Mouse (Mus musculus) midbrain, postnatal 0 days (tissue): ENCODE results near the gene Rab25. TPM values are rescaled to one million over a fixed set of nuclear protein-coding genes. Genes with fewer than 3 reads are reported as not detected.

ENCODE experiments used
- ATAC-seq: fragments of 200-750 bp; cut with Nextera tagmentation; 2 replicates; pipeline ENCODE4 v1.8.0; 2017; ENCODE audit warnings: moderate number of reproducible peaks, mild to moderate bottlenecking, moderate TSS enrichment, moderate library complexity; ENCODE audit not compliant: low FRiP score
- DNase-seq: peaks from one replicate; pipeline ENCODE4 v3.0.0-alpha.2; 2015; ENCODE audit warnings: low spot score
- H3K27ac ChIP-seq: fragments of 300-500 bp; sonication (generic); 2 replicates; pipeline ENCODE4 v1.5.1; 2014; ENCODE audit warnings: low read depth, mild to moderate bottlenecking, low read length, mixed read lengths
- H3K27me3 ChIP-seq: fragments of 300-500 bp; sonication (generic); 2 replicates; pipeline ENCODE4 v1.6.1; 2014; ENCODE audit warnings: low read length, control low read depth, mixed read lengths; ENCODE audit not compliant: insufficient read depth
- H3K36me3 ChIP-seq: fragments of 300-500 bp; sonication (generic); 2 replicates; pipeline ENCODE4 v1.6.1; 2014; ENCODE audit warnings: low read length, control low read depth, mixed read lengths; ENCODE audit not compliant: insufficient read depth
- H3K4me1 ChIP-seq: fragments of 300-500 bp; sonication (generic); 2 replicates; pipeline ENCODE4 v1.6.1; 2014; ENCODE audit warnings: mild to moderate bottlenecking, control low read depth, antibody characterized with exemption, low read length, mixed read lengths; ENCODE audit not compliant: insufficient read depth
- H3K4me2 ChIP-seq: fragments of 300-500 bp; sonication (generic); 2 replicates; pipeline ENCODE4 v1.6.1; 2014; ENCODE audit warnings: low read depth, mild to moderate bottlenecking, low read length, mixed read lengths; ENCODE audit not compliant: poor library complexity, severe bottlenecking
- H3K4me3 ChIP-seq: fragments of 300-500 bp; sonication (generic); 2 replicates; pipeline ENCODE4 v1.5.1; 2014; ENCODE audit warnings: low read depth, mild to moderate bottlenecking, low read length, moderate library complexity
- H3K9ac ChIP-seq: fragments of 300-500 bp; sonication (generic); replicated peaks from 2 replicates; pipeline ENCODE4 v1.6.1; 2014; ENCODE audit warnings: mild to moderate bottlenecking, low read length, moderate library complexity, mixed read lengths; ENCODE audit not compliant: poor library complexity, severe bottlenecking
- H3K9me3 ChIP-seq: fragments of 300-500 bp; sonication (generic); 2 replicates; pipeline ENCODE4 v1.6.1; 2016; ENCODE audit warnings: low read length, control low read depth
- CTCF ChIP-seq: IDR thresholded peaks from 2 replicates; pipeline ENCODE4 v1.5.1; 2016; ENCODE audit warnings: antibody characterized with exemption, mild to moderate bottlenecking
- WGBS: fragments of 180-500 bp; shearing (Covaris S2); extraction: QIAGEN DNeasy Blood & Tissue Kit; methylation state at CpG from one replicate; pipeline ENCODE4 v1.1.7; 2014; 5-methylcytosine and 5-hydroxymethylcytosine counted together
- polyA plus RNA-seq: library from polyadenylated mRNA; unstranded; fragments of >200 nt; fragmentation: Nextera tagmentation; extraction: Ambion mirVana; gene quantifications from 2 replicates; pipeline ENCODE4 v1.2.1, GENCODE M21; 2015
- total RNA-seq: library from RNA; depleted of rRNA; stranded (reverse); fragments of >200 nt; gene quantifications from 2 replicates; pipeline ENCODE4 v1.2.3, GENCODE M21; 2014

Gene Rab25
- total and polyA plus RNA-seq, 2 experiments from 2014 or later, result 0.46 to 0.60 TPM

DNA sequence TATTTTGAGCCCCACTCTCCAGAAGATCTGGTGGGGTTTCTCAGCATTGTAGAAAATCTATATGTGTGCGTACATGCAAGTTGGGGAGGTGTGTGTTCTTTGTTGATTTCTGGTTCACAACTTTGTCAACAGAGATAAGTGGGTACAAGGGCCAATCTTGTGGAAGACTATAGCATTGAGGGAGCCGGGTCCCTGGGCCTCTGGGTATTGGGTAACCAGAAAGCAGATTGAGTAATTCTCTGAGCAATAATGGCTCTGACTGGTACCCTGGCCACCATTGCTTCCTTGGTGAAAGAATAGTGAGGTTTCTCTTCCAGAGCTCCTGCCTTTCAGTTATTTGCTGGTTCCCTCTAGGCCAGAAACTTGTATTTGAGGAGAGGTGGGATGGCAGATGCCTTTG lies 21.0 kb upstream of the Rab25 start:
- ATAC-seq, result no peak
- Histone ChIP-seq H3K36me3 (peaks cover 52% of the 10 kb centered on the region), H3K4me2 (no peak overlapping the region), H3K27me3 (no peaks in the 10 kb centered on the region), H3K9ac (no peak overlapping the region), H3K4me3 (no peak overlapping the region), H3K9me3 (no peaks in the 10 kb centered on the region), H3K4me1 (no peaks in the 10 kb centered on the region), H3K27ac (no peak overlapping the region)
- DNase-seq, result no peak
- TF ChIP-seq CTCF, result no peak
- WGBS, result 96% methylated on average over 2 of the region's 2 CpGs

DNA sequence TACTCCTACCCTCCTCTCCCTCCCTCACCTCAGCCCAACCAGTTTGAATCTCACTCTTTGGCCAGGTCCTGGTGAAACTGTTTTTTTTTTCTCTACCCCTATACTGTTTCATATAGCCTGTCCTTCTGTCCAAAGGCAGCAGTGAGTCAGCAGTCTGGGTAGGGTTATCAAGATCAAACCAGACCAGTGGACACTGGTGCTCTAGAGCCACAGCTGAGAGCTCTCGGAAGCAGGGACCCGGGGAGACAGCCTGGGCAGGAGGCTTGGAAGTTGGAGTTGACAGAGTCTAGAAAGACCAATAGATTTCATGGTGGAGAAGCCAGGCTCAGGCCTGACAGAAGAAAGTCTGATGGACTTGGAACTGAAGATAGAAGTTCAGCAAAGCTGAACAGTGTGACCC lies 20.5 kb upstream of the Rab25 start:
- no peak for TF ChIP-seq CTCF
- no peaks in the 10 kb centered on the region for H3K27me3 ChIP-seq
- WGBS, result 100% methylated on average over 2 of the region's 2 CpGs

DNA sequence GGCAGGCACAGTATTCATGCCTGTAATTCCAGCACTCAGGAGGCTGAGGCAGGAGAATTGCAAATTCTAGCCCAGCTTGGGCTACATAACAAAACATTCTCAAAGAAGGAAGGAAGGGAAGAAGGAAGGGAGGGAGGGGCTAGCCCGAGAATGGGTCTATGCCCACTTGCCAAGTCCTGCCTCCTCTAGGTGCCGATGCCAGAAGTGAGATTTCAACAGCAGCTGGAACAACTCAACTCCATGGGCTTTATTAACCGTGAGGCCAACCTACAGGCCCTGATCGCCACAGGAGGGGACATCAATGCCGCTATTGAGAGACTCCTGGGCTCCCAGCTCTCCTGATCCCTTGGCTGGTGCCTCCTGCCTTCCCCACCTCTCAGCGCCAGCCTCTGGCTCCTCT lies 19.8 kb upstream of the Rab25 start:
- Histone ChIP-seq H3K27ac (no peak overlapping the region), H3K27me3 (no peaks in the 10 kb centered on the region), H3K4me3 (no peak overlapping the region), H3K36me3 (peaks cover 64% of the 10 kb centered on the region), H3K9ac (no peak overlapping the region), H3K4me1 (no peaks in the 10 kb centered on the region), H3K4me2 (no peak overlapping the region), H3K9me3 (no peaks in the 10 kb centered on the region)
- 92% methylated on average over 6 of the region's 6 CpGs for WGBS
- ATAC-seq (no peak), DNase-seq (no peak)
- TF ChIP-seq CTCF, result no peak

More for the DNA sequence above, 20.5 kb upstream of the Rab25 start:
- Histone ChIP-seq H3K4me3 (no peak overlapping the region), H3K36me3 (peaks cover 57% of the 10 kb centered on the region), H3K9ac (no peak overlapping the region), H3K4me2 (no peak overlapping the region), H3K4me1 (no peaks in the 10 kb centered on the region), H3K27ac (no peak overlapping the region), H3K9me3 (no peaks in the 10 kb centered on the region)
- no peak for ATAC-seq
- DNase-seq, result no peak

DNA sequence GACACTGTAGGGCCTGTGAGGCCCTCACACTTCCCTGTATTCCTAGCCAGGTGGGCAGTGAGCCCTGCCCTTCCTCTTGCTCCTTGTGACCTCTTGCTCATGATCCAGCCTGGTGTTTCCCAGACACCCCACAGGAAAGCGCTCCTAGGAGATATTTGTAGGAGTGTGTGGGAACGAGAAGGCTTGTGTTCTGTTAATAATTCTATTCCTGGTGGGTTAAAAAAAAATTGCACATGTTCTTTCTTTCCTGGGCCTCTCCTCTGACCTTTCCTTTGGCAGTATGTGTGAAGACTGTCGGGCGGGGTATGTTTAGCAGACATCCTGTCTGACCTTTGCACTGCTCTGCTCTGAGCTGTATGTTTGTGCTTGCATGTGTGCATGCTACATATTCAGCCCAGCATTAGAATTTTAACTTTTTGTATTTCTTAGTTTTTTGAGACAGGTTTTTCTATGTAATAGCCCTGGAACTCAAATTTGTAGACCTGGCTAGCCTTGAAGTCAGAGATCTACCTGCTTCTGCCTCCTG lies 18.5 kb upstream of the Rab25 start:
- ATAC-seq (no peak), DNase-seq (no peak)
- no peak overlapping the region for H3K4me2 ChIP-seq
- H3K36me3 ChIP-seq, result peaks cover 71% of the 10 kb centered on the region
- no peak overlapping the region for H3K9ac ChIP-seq
- no peaks in the 10 kb centered on the region for H3K4me1 ChIP-seq
- 95% methylated on average over 4 of the region's 4 CpGs for WGBS
- H3K9me3 ChIP-seq, result no peaks in the 10 kb centered on the region
- no peak overlapping the region for H3K27ac ChIP-seq
- no peak overlapping the region for H3K4me3 ChIP-seq
- H3K27me3 ChIP-seq, result no peaks in the 10 kb centered on the region
- no peak for TF ChIP-seq CTCF

DNA sequence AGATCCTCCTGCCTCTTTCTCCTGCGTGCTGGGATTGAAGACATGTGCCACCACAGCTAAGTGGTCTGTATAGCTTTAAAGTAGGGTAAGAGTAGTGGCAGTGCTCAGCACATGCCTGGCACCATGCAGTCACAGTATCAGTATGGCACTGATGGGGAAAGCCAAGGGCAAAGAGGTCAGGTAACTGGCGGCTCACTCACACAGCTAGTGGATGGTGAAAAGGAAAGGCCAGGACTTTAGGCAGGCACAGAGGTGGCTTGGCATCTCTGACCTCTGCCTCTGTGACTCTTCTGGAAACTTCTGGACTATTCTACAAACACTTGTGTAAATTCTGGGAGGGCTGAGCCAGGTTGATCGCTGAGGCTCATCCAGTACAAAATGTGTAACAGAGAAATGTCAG lies 18.0 kb upstream of the Rab25 start:
- 89% methylated on average over 3 of the region's 3 CpGs for WGBS
- Histone ChIP-seq H3K4me3 (no peak overlapping the region), H3K27me3 (no peaks in the 10 kb centered on the region), H3K36me3 (peaks cover 71% of the 10 kb centered on the region), H3K9me3 (no peaks in the 10 kb centered on the region), H3K9ac (no peak overlapping the region), H3K4me2 (no peak overlapping the region), H3K27ac (no peak overlapping the region), H3K4me1 (no peaks in the 10 kb centered on the region)
- ATAC-seq (no peak), DNase-seq (no peak)
- no peak for TF ChIP-seq CTCF

DNA sequence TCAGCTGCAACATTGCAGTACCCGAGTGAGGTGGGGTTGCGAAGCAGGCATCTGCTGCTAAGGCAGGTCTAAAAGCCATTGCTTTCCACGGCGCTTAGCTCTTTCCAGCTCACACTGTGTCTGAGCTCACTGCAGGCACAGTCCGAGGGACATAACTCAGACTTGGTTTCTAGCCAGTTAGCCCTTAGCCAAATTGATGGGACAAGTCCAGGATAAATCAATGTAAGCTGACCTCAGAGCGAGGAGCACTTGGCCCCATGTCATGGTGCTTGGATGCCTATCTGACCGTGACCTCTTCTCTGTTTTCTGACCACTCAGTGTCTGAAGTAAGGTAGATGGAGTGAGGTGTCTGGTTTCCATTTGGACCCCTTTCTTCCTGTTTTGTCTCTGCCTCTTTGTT lies 15.9 kb upstream of the Rab25 start:
- TF ChIP-seq CTCF, result no peak
- Histone ChIP-seq H3K4me1 (no peaks in the 10 kb centered on the region), H3K27me3 (no peaks in the 10 kb centered on the region), H3K27ac (no peak overlapping the region), H3K9me3 (no peaks in the 10 kb centered on the region), H3K9ac (no peak overlapping the region), H3K36me3 (peaks cover 77% of the 10 kb centered on the region), H3K4me2 (no peak overlapping the region), H3K4me3 (no peak overlapping the region)
- DNase-seq (no peak), ATAC-seq (no peak)
- 79% methylated on average over 7 of the region's 7 CpGs for WGBS
